Comparison of ENCODE assay signal across 23 mouse cellular contexts in the genomic region with DNA sequence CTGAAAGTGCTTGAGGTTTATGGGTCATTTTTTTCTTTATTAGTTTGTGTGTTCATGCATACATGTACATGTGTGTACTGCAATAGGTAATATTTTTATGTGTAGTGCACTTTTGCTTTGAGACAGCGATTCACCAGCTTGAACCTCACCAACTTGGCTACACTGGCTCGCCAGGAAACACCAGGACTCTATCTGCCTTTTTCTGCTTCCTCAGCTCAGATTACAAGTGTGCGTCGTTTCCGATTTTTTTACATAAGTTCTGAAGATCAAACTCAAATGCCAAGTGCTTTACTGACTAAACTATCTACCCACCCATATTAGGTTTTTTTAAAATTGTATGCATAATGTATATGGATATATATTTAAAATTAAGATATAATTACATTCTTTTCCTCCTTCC. TPM values are rescaled to one million over a fixed set of nuclear protein-coding genes. Genes with fewer than 3 reads are reported as not detected.
DNase-seq lines count a peak whose midpoint lies in the region; ATAC-seq and TF ChIP-seq lines count a peak whose summit lies in the region.
"Had no signal": no experiment of that assay in that cellular context is flagged by ENCODE, and none has a peak within 500 bp of the region (broad histone marks: within the 10 kb centered on the region; RNA-seq: fewer than 3 reads in every experiment).

No protein-coding gene starts in this region.

- no peak overlapping the region for H3K9ac ChIP-seq in stomach, postnatal 0 days (ENCODE audit: low read length)

- no peaks in the 10 kb centered on the region for H3K36me3 ChIP-seq in stomach, postnatal 0 days (ENCODE audit: control insufficient read depth, insufficient read depth, low read length)
- H3K36me3 ChIP-seq: G1E had no signal

- TF ChIP-seq CTCF in stomach, postnatal 0 days (IDR thresholded peaks at IDR 0.05; ENCODE audit: low read depth), result no peak

- no peak for TF ChIP-seq EP300 in stomach, postnatal 0 days (optimal IDR thresholded peaks at IDR 0.05)

- H3K4me3 ChIP-seq in stomach, postnatal 0 days (ENCODE audit: low read depth, low read length), result no peak overlapping the region

- no peaks in the 10 kb centered on the region for H3K27me3 ChIP-seq in stomach, postnatal 0 days (ENCODE audit: control insufficient read depth, insufficient read depth, low read length)
- H3K27me3 ChIP-seq: CH12.LX had no signal

- H3K4me2 ChIP-seq in stomach, postnatal 0 days (replicated peaks; ENCODE audit: low read depth), result no peak overlapping the region

- no peak overlapping the region for H3K27ac ChIP-seq in stomach, postnatal 0 days (replicated peaks)

- no peaks in the 10 kb centered on the region for H3K4me1 ChIP-seq in stomach, postnatal 0 days (replicated peaks; ENCODE audit: control insufficient read depth, insufficient read depth)

- H3K9me3 ChIP-seq in stomach, postnatal 0 days (ENCODE audit: control insufficient read depth, low read length), result no peaks in the 10 kb centered on the region
- H3K9me3 ChIP-seq: G1E had no signal

- ATAC-seq in common myeloid progenitor, adult 5-6 weeks (replicated peaks; ENCODE audit: low read depth, poor library complexity, severe bottlenecking), result peak; percentile 54
- peak; percentile 51 to 53; a peak in 3 of 4 replicates for ATAC-seq in hematopoietic stem cell, adult 5-6 weeks (replicated peaks in 1 of 2; ENCODE audit: insufficient read depth in 1 of 2, low FRiP score in 2 of 2, low TSS enrichment in 1 of 2, low read depth in 1 of 2, poor library complexity in 2 of 2, severe bottlenecking in 2 of 2)
- ATAC-seq in frontal cortex, adult (ENCODE audit: low TSS enrichment), result no peak
- no peak for ATAC-seq in stomach, postnatal 0 days (ENCODE audit: low FRiP score, low TSS enrichment)
- ATAC-seq: activated CD4-positive, CD25-positive, alpha-beta regulatory T cell, adult 4 months; CD4-positive, CD25-positive, alpha-beta regulatory T cell, adult 4 months; Patski had no signal

- peak; percentile 81 for DNase-seq in 416B (ENCODE audit: low read depth)
- no peak for DNase-seq in embryo, embryonic 9.5 days (ENCODE audit: extremely low spot score)
- no peak for DNase-seq in stomach, postnatal 0 days (ENCODE audit: low spot score)
- DNase-seq: adrenal gland, adult 2 months; adrenal gland, adult 8-10 months; adrenal gland, postnatal 10 days; adrenal gland, postnatal 14 days; adrenal gland, postnatal 25 days; adrenal gland, postnatal 36 days; B cell, adult 2 months; cerebellum, adult 11 months; cerebellum, adult 11-12 months; cerebellum, adult 18-20 months; cerebellum, adult 2 months had no signal

- 78% methylated on average over 5 of the region's 5 CpGs for WGBS in stomach, postnatal 0 days

RNA-seq across cellular contexts. Expression of gene Ocrl, which starts 8.4 kb away (rescaled TPM):
- total RNA-seq in common myeloid progenitor, adult 5-6 weeks (2017), result 34.7 and 38.7 TPM in 2 replicates
- 46.5 and 49.5 TPM in 2 replicates for total RNA-seq in hematopoietic stem cell, adult 5-6 weeks (2017)
- 7.0 and 8.1 TPM in 2 replicates for polyA plus RNA-seq in stomach, postnatal 0 days (2015; fragmentation: Nextera tagmentation; extraction: Ambion mirVana)
- total RNA-seq: G1E had no signal
- polyA plus RNA-seq: G1E had no signal

RNA-seq across cellular contexts. Expression of gene Smarca1, which starts 27.8 kb away (rescaled TPM):
- total RNA-seq in common myeloid progenitor, adult 5-6 weeks (2017), result not detected in 2 replicates
- 1.2 and 2.8 TPM in 2 replicates for total RNA-seq in hematopoietic stem cell, adult 5-6 weeks (2017)
- 5.8 and 6.4 TPM in 2 replicates for polyA plus RNA-seq in stomach, postnatal 0 days (2015; fragmentation: Nextera tagmentation; extraction: Ambion mirVana)
- total RNA-seq: G1E, MEL had no signal
- polyA plus RNA-seq: activated CD4-positive, CD25-positive, alpha-beta regulatory T cell, adult 4 months; CD4-positive, CD25-positive, alpha-beta regulatory T cell, adult 4 months; G1E had no signal

Comparison
In these comparisons a context has a peak if more than half of its experiments do, and no peak if none do; other contexts are left out.
1. ATAC-seq: peak in common myeloid progenitor, adult 5-6 weeks (single experiment) and hematopoietic stem cell, adult 5-6 weeks (2 of 2); none in frontal cortex, adult (single experiment) and stomach, postnatal 0 days (single experiment).